Mouse (Mus musculus): ENCODE measurements around the gene Zbtb16.

DNA sequence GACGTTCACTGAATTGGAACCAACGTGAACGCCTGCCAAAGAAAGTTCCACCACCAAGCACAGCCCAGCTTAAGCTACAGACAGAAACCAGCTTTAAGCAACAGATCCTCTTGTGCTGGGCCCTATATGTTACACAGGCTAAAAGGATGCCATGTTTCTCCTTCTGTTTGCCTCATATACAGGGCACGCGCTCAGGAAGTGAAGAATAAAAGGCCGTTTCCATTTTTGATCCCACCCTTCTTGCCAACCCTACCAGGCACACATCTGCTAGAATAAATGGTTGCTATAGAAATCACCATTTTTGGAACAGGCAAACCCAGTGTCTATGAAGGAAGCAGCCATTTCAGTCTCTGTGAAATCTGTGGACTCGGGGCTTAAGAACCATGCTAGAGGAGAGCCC lies 59.8 kb downstream of the Zbtb16 start:
- no peak for TF ChIP-seq CTCF (conservative IDR thresholded peaks at IDR 0.05; ENCODE audit: insufficient read depth, insufficient read length, low read depth, low read length)
- TF ChIP-seq POLR2A (IDR thresholded peaks at IDR 0.05; ENCODE audit: low read depth, low read length): no peak

Data from kidney, adult 2 months (tissue).